ENCODE assay signal across 12 mouse cellular contexts in genomic region chr3:65717406-65717805, GRCm38 (mm10).
"Had no signal": no experiment of that assay in that cellular context is flagged by ENCODE, and none has a peak within 500 bp of the region (broad histone marks: within the 10 kb centered on the region; RNA-seq: fewer than 3 reads in every experiment).

No protein-coding gene starts in this region.

- ATAC-seq: liver, postnatal 0 days; midbrain, embryonic 13.5 days had no signal

- DNase-seq: kidney, adult 18-20 months; kidney, postnatal 10 days; kidney, postnatal 4 days; liver; liver, embryonic 13.5 days; liver, postnatal 0 days; thymus, adult 2 months; thymus, postnatal 25 days had no signal

- H3K36me3 ChIP-seq: limb, embryonic 12.5 days; liver, embryonic 13.5 days; lung, embryonic 15.5 days; midbrain, embryonic 13.5 days had no signal

- H3K4me2 ChIP-seq: limb, embryonic 12.5 days; liver, embryonic 13.5 days; lung, embryonic 15.5 days; midbrain, embryonic 13.5 days had no signal

- H3K9ac ChIP-seq: limb, embryonic 12.5 days; liver, embryonic 13.5 days; liver, postnatal 0 days; lung, embryonic 15.5 days; midbrain, embryonic 13.5 days had no signal

- H3K4me3 ChIP-seq: layer of hippocampus, adult 2 months; limb, embryonic 12.5 days; liver, embryonic 13.5 days; lung, embryonic 15.5 days; midbrain, embryonic 13.5 days had no signal

- H3K27me3 ChIP-seq: limb, embryonic 12.5 days; liver, embryonic 13.5 days; lung, embryonic 15.5 days; midbrain, embryonic 13.5 days had no signal

- H3K9me3 ChIP-seq: limb, embryonic 12.5 days; liver, embryonic 13.5 days; lung, embryonic 15.5 days; midbrain, embryonic 13.5 days had no signal

- H3K4me1 ChIP-seq: limb, embryonic 12.5 days; liver, embryonic 13.5 days; lung, embryonic 15.5 days; midbrain, embryonic 13.5 days had no signal

- H3K27ac ChIP-seq: layer of hippocampus, adult 2 months; limb, embryonic 12.5 days; liver, embryonic 13.5 days; lung, embryonic 15.5 days; midbrain, embryonic 13.5 days had no signal
